Mouse (Mus musculus): ENCODE measurements around the gene Arl10. TPM values are rescaled to one million over a fixed set of nuclear protein-coding genes. Genes with fewer than 3 reads are reported as not detected.

Gene Arl10
- polyA plus RNA-seq (2014; fragmentation: Illumina TruSeq; extraction: RNeasy Lipid Tissue Mini Kit (QIAGEN cat#74804); ENCODE audit: low read depth, low replicate concordance), result 21.8 TPM

GRCm38 (mm10) chr13:54574854-54575481 is at the start of gene Arl10:
Gene Arl10 (plus strand): TSS chr13:54575015.

DNA sequence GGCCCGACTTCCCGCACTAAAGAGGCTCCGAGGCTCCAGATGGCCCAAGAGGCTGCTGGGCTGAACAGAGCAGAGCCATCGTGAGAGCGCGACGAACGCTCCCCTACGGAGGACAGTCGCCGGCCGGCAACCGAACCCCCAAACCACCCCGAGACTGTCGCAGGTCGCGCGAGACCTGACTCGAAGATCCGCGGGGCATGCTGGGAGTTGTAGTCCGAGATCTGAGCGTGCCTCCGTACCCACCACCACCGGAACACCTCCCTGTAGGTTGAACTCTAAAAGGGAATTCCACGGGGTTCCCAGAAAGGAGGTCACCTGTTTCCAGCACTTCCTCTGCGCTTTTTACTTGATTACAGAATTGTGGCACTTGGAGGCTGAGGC is 9.6 kb upstream of the Arl10 start, which contains the start of gene 4833439L19Rik:
Gene 4833439L19Rik, minus strand, starts transcription at position 235 of the 381 bp plus-strand sequence.

GRCm38 (mm10) chr13:54589996-54590951 is 15.5 kb downstream of the Arl10 start, which contains the start of the genes Nop16 and Higd2a:
Gene Nop16 (minus strand): TSS chr13:54590090.
Gene Higd2a (plus strand): TSS chr13:54590207.

GRCm38 (mm10) chr13:54610972-54611754 is 36.3 kb downstream of the Arl10 start, which contains the start of gene Cltb:
Gene Cltb (minus strand): TSS chr13:54611344.

DNA sequence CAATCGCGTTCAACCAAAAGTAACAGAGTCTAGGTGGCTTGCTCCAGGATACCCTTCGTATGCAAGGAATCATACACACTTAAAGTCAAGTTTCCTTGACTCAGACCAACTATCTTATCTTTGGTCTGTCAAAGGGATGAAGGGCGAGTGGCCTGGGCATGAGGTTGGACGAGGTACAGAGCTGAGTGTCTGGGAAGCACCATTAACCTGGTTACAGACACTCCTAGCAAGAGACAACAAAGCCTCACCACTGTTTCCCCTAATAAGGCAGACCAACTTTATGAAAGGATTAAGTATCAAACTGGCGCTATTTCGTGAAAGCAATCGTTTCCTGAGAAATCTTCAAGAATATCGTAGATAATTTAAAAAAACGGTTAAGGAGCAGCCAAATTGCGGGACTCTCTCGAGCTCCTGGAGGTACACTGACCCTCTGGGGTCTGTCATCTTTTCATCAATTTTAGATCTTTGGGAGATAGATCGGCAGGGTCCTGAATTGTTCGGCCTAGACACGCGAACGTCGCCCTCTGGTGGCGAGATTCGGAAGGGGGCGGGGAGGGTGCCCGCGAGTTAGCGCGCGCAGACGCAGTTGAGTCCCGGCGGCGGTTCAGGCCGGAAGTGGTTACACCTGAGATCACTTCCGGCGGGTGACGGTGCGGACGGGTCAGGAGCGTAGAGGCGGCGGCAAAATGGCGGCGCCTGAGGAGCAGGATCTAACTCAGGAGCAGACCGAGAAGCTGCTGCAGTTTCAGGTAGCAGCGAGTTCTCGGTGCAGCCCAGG is 46.5 kb downstream of the Arl10 start, which contains the start of gene Faf2:
Gene Faf2, plus strand, starts transcription at position 630 of the 778 bp plus-strand sequence.

Other genes with a start within 250 kb of the Arl10 start
- gene Cplx2, start 203.7 kb upstream of the Arl10 start, polyA plus RNA-seq (2014; fragmentation: Illumina TruSeq; extraction: RNeasy Lipid Tissue Mini Kit (QIAGEN cat#74804); ENCODE audit: low read depth, low replicate concordance), result 6.1 TPM
- gene Thoc3, start 106.2 kb upstream of the Arl10 start, polyA plus RNA-seq (2014; fragmentation: Illumina TruSeq; extraction: RNeasy Lipid Tissue Mini Kit (QIAGEN cat#74804); ENCODE audit: low read depth, low replicate concordance), result 24.2 TPM
- gene Simc1, start 71.2 kb upstream of the Arl10 start, polyA plus RNA-seq (2014; fragmentation: Illumina TruSeq; extraction: RNeasy Lipid Tissue Mini Kit (QIAGEN cat#74804); ENCODE audit: low read depth, low replicate concordance), result 12.4 TPM
- 132 TPM for gene 4833439L19Rik, start 9.6 kb upstream of the Arl10 start, polyA plus RNA-seq (2014; fragmentation: Illumina TruSeq; extraction: RNeasy Lipid Tissue Mini Kit (QIAGEN cat#74804); ENCODE audit: low read depth, low replicate concordance)
- 20.6 TPM for gene Nop16, start 15.1 kb downstream of the Arl10 start, polyA plus RNA-seq (2014; fragmentation: Illumina TruSeq; extraction: RNeasy Lipid Tissue Mini Kit (QIAGEN cat#74804); ENCODE audit: low read depth, low replicate concordance)
- gene Higd2a, start 15.2 kb downstream of the Arl10 start, polyA plus RNA-seq (2014; fragmentation: Illumina TruSeq; extraction: RNeasy Lipid Tissue Mini Kit (QIAGEN cat#74804); ENCODE audit: low read depth, low replicate concordance), result 134 TPM
- 50.8 TPM for gene Cltb, start 36.3 kb downstream of the Arl10 start, polyA plus RNA-seq (2014; fragmentation: Illumina TruSeq; extraction: RNeasy Lipid Tissue Mini Kit (QIAGEN cat#74804); ENCODE audit: low read depth, low replicate concordance)
- gene Faf2, start 46.8 kb downstream of the Arl10 start, polyA plus RNA-seq (2014; fragmentation: Illumina TruSeq; extraction: RNeasy Lipid Tissue Mini Kit (QIAGEN cat#74804); ENCODE audit: low read depth, low replicate concordance), result 32.6 TPM
- 70.0 TPM for gene Rnf44, start 118.9 kb downstream of the Arl10 start, polyA plus RNA-seq (2014; fragmentation: Illumina TruSeq; extraction: RNeasy Lipid Tissue Mini Kit (QIAGEN cat#74804); ENCODE audit: low read depth, low replicate concordance)
- gene Cdhr2, start 126.4 kb downstream of the Arl10 start, polyA plus RNA-seq (2014; fragmentation: Illumina TruSeq; extraction: RNeasy Lipid Tissue Mini Kit (QIAGEN cat#74804); ENCODE audit: low read depth, low replicate concordance), result 4.0 TPM
- 0.06 TPM for gene Gprin1, start 174.9 kb downstream of the Arl10 start, polyA plus RNA-seq (2014; fragmentation: Illumina TruSeq; extraction: RNeasy Lipid Tissue Mini Kit (QIAGEN cat#74804); ENCODE audit: low read depth, low replicate concordance)
- gene Sncb, start 191.6 kb downstream of the Arl10 start, polyA plus RNA-seq (2014; fragmentation: Illumina TruSeq; extraction: RNeasy Lipid Tissue Mini Kit (QIAGEN cat#74804); ENCODE audit: low read depth, low replicate concordance), result not detected
- 0.55 TPM for gene Eif4e1b, start 209.0 kb downstream of the Arl10 start, polyA plus RNA-seq (2014; fragmentation: Illumina TruSeq; extraction: RNeasy Lipid Tissue Mini Kit (QIAGEN cat#74804); ENCODE audit: low read depth, low replicate concordance)
- gene Tspan17, start 214.4 kb downstream of the Arl10 start, polyA plus RNA-seq (2014; fragmentation: Illumina TruSeq; extraction: RNeasy Lipid Tissue Mini Kit (QIAGEN cat#74804); ENCODE audit: low read depth, low replicate concordance), result 42.7 TPM